Mouse (Mus musculus) liver, postnatal 0 days (tissue): ENCODE results near the gene Uso1. TPM values are rescaled to one million over a fixed set of nuclear protein-coding genes. Genes with fewer than 3 reads are reported as not detected.

Source experiments
- ATAC-seq: fragments of 200-750 bp; cut with Nextera tagmentation; 2 replicates; pipeline ENCODE4 v1.8.0; 2017; ENCODE audit warnings: mild to moderate bottlenecking, moderate library complexity
- DNase-seq: peaks from one replicate; pipeline ENCODE4 v3.0.0-alpha.2; 2016
- H3K27ac ChIP-seq: fragments of 300-500 bp; sonication (generic); 2 replicates; pipeline ENCODE4 v1.5.1; 2014; ENCODE audit warnings: antibody characterized with exemption, moderate library complexity, mild to moderate bottlenecking, low read depth
- H3K27me3 ChIP-seq: fragments of 300-500 bp; sonication (generic); 2 replicates; pipeline ENCODE4 v1.6.1; 2014; ENCODE audit warnings: low read length, control low read depth, mixed read lengths; ENCODE audit not compliant: insufficient read depth
- H3K36me3 ChIP-seq: fragments of 300-500 bp; sonication (generic); replicated peaks from 2 replicates; pipeline ENCODE4 v1.6.1; 2014; ENCODE audit warnings: mild to moderate bottlenecking, control low read depth, low read length, moderate library complexity, mixed read lengths; ENCODE audit not compliant: insufficient read depth
- H3K4me1 ChIP-seq: fragments of 300-500 bp; sonication (generic); 2 replicates; pipeline ENCODE4 v1.6.1; 2014; ENCODE audit warnings: antibody characterized with exemption, mild to moderate bottlenecking, control low read depth; ENCODE audit not compliant: insufficient read depth
- H3K4me2 ChIP-seq: fragments of 300-500 bp; sonication (generic); 2 replicates; pipeline ENCODE4 v1.6.1; 2014; ENCODE audit warnings: low read depth, mild to moderate bottlenecking, low read length, moderate library complexity, mixed read lengths
- H3K4me3 ChIP-seq: fragments of 300-500 bp; sonication (generic); 2 replicates; pipeline ENCODE4 v1.5.1; 2014; ENCODE audit warnings: low read depth, low read length
- H3K9ac ChIP-seq: fragments of 300-500 bp; sonication (generic); replicated peaks from 2 replicates; pipeline ENCODE4 v1.6.1; 2014; ENCODE audit warnings: mild to moderate bottlenecking, moderate library complexity
- H3K9me3 ChIP-seq: fragments of 300-500 bp; sonication (generic); 2 replicates; pipeline ENCODE4 v1.6.1; 2016; ENCODE audit warnings: mild to moderate bottlenecking, control low read depth, low read length, mixed read lengths
- CTCF ChIP-seq: sonication (generic); IDR thresholded peaks from 2 replicates; pipeline ENCODE4 v1.5.1; 2016; ENCODE audit warnings: antibody characterized with exemption, low read depth
- EP300 ChIP-seq: IDR thresholded peaks from 2 replicates; pipeline ENCODE4 v1.6.1; 2016; ENCODE audit warnings: antibody characterized with exemption, low read depth, mild to moderate bottlenecking
- WGBS: fragments of 180-500 bp; shearing (Covaris S2); extraction: QIAGEN DNeasy Blood & Tissue Kit; methylation state at CpG from one replicate; pipeline ENCODE4 v1.1.7; 2014; ENCODE audit not compliant: insufficient replicate concordance; 5-methylcytosine and 5-hydroxymethylcytosine counted together
- polyA plus RNA-seq: library from polyadenylated mRNA; unstranded; fragments of >200 nt; fragmentation: Nextera tagmentation; extraction: Ambion mirVana; gene quantifications from 2 replicates; pipeline ENCODE4 v1.2.1, GENCODE M21; 2015

Uso1 gene
- polyA plus RNA-seq, 1 experiment from 2014 or later = 22.2 TPM

GRCm38 (mm10) chr5:92098351-92099109 is 39.2 kb upstream of the Uso1 start:
- no peaks in the 10 kb centered on the region for H3K9me3 ChIP-seq
- ATAC-seq (peak; percentile 92), DNase-seq (no peak)
- H3K4me3 ChIP-seq = no peak overlapping the region
- H3K27ac ChIP-seq = peak overlapping the region; percentile 66
- H3K36me3 ChIP-seq = no peaks in the 10 kb centered on the region
- TF ChIP-seq EP300 = no peak
- TF ChIP-seq CTCF = no peak
- H3K4me1 ChIP-seq = peaks cover 6% of the 10 kb centered on the region
- H3K9ac ChIP-seq = 0 out of 2 replicates have a peak overlapping the region, but pooled peaks have one; percentile 18
- WGBS = 40% methylated on average over 13 of the region's 13 CpGs
- peak overlapping the region; percentile 36 for H3K4me2 ChIP-seq
- H3K27me3 ChIP-seq = no peaks in the 10 kb centered on the region

GRCm38 (mm10) chr5:92101601-92102000 is 36.1 kb upstream of the Uso1 start:
- H3K27ac ChIP-seq = no peak overlapping the region
- no peaks in the 10 kb centered on the region for H3K36me3 ChIP-seq
- no peak overlapping the region for H3K4me3 ChIP-seq
- no peaks in the 10 kb centered on the region for H3K27me3 ChIP-seq
- no peaks in the 10 kb centered on the region for H3K9me3 ChIP-seq
- H3K9ac ChIP-seq = no peak overlapping the region
- H3K4me2 ChIP-seq = no peak overlapping the region
- peaks cover 6% of the 10 kb centered on the region for H3K4me1 ChIP-seq
- TF ChIP-seq EP300 (no peak), CTCF (no peak)
- ATAC-seq (no peak), DNase-seq (no peak)
- 87% methylated on average over 8 of the region's 8 CpGs for WGBS

GRCm38 (mm10) chr5:92103062-92103461 is 34.7 kb upstream of the Uso1 start:
- no peaks in the 10 kb centered on the region for H3K36me3 ChIP-seq
- no peaks in the 10 kb centered on the region for H3K27me3 ChIP-seq
- H3K4me3 ChIP-seq = no peak overlapping the region
- peaks cover 6% of the 10 kb centered on the region for H3K4me1 ChIP-seq
- H3K9ac ChIP-seq = no peak overlapping the region
- TF ChIP-seq CTCF (no peak), EP300 (no peak)
- 13% methylated on average over 6 of the region's 6 CpGs for WGBS
- DNase-seq (no peak), ATAC-seq (no peak)
- no peak overlapping the region for H3K27ac ChIP-seq
- no peak overlapping the region for H3K4me2 ChIP-seq
- H3K9me3 ChIP-seq = no peaks in the 10 kb centered on the region

- whole genome bisulfite sequencing = 77% methylated on average over 13 of the region's 13 CpGs
- no peak for ATAC-seq
- H3K27me3 ChIP-seq = no peaks in the 10 kb centered on the region
- H3K9me3 ChIP-seq = no peaks in the 10 kb centered on the region
- H3K4me2 ChIP-seq = no peak overlapping the region
- DNase-seq = no peak
- H3K27ac ChIP-seq = no peak overlapping the region
- H3K4me3 ChIP-seq = no peak overlapping the region
- H3K9ac ChIP-seq = no peak overlapping the region
- peaks cover 4% of the 10 kb centered on the region for H3K4me1 ChIP-seq
- no peak for TF ChIP-seq CTCF
- no peak for TF ChIP-seq EP300
- no peaks in the 10 kb centered on the region for H3K36me3 ChIP-seq
Measured at GRCm38 (mm10) chr5:92103816-92104415, 33.8 kb upstream of the Uso1 start.

GRCm38 (mm10) chr5:92106327-92107125 is 31.2 kb upstream of the Uso1 start:
- Histone ChIP-seq H3K4me1 (peaks cover 4% of the 10 kb centered on the region), H3K9me3 (no peaks in the 10 kb centered on the region), H3K4me3 (no peak overlapping the region), H3K9ac (no peak overlapping the region), H3K4me2 (no peak overlapping the region), H3K27ac (no peak overlapping the region), H3K27me3 (no peaks in the 10 kb centered on the region), H3K36me3 (no peaks in the 10 kb centered on the region)
- DNase-seq = peak; percentile 20
- no peak for ATAC-seq
- WGBS = 52% methylated on average over 10 of the region's 10 CpGs
- TF ChIP-seq CTCF = no peak
- no peak for TF ChIP-seq EP300

- ATAC-seq (no peak), DNase-seq (no peak)
- Histone ChIP-seq H3K4me3 (no peak overlapping the region), H3K27me3 (no peaks in the 10 kb centered on the region), H3K9ac (no peak overlapping the region), H3K4me2 (no peak overlapping the region), H3K4me1 (peaks cover 6% of the 10 kb centered on the region), H3K36me3 (no peaks in the 10 kb centered on the region), H3K9me3 (no peaks in the 10 kb centered on the region), H3K27ac (no peak overlapping the region)
- WGBS = 45% methylated on average over 4 of the region's 4 CpGs
- TF ChIP-seq EP300 (no peak), CTCF (no peak)
Measured at GRCm38 (mm10) chr5:92107282-92107681, 30.5 kb upstream of the Uso1 start.
